Mouse (Mus musculus): ENCODE measurements around the gene Gm10160. TPM values are rescaled to one million over a fixed set of nuclear protein-coding genes. Genes with fewer than 3 reads are reported as not detected.

Gene Gm10160
- polyA plus RNA-seq (2015; fragmentation: Nextera tagmentation; extraction: Ambion mirVana), result not detected in 2 replicates

GRCm38 (mm10) chr7:81855694-81856093 is at the start of gene Gm10160:
Gene Gm10160 (minus strand): TSS chr7:81855794.
- H3K4me1 ChIP-seq (replicated peaks), result peaks cover 29% of the 10 kb centered on the region

GRCm38 (mm10) chr7:81904926-81905325 is 49.3 kb upstream of the Gm10160 start:
- ATAC-seq (ENCODE audit: low FRiP score, low read depth), result no peak
- Histone ChIP-seq H3K27ac (replicated peaks) (no peak overlapping the region), H3K36me3 (no peaks in the 10 kb centered on the region), H3K4me2 (no peak overlapping the region), H3K9me3 (no peaks in the 10 kb centered on the region), H3K9ac (no peak overlapping the region), H3K4me3 (no peak overlapping the region), H3K4me1 (replicated peaks) (no peaks in the 10 kb centered on the region), H3K27me3 (no peaks in the 10 kb centered on the region)
- WGBS, result 87% methylated on average over 2 of the region's 2 CpGs

More at GRCm38 (mm10) chr7:81855694-81856093, at the start of gene Gm10160:
- Histone ChIP-seq H3K4me2 (no peak within 1 kb of the TSS), H3K27me3 (peaks cover 5% of the 10 kb centered on the region; the same call in 1 of the 2 replicates), H3K9ac (no peak within 1 kb of the TSS), H3K27ac (replicated peaks) (no peak within 1 kb of the TSS), H3K9me3 (no peaks in the 10 kb centered on the region), H3K4me3 (no peak within 1 kb of the TSS), H3K36me3 (no peaks in the 10 kb centered on the region)
- WGBS, result 91% methylated on average over 1 of the region's 1 CpGs
- no peak for ATAC-seq (ENCODE audit: low FRiP score, low read depth)

GRCm38 (mm10) chr7:81904094-81904493 is 48.5 kb upstream of the Gm10160 start:
- 38% methylated on average over 4 of the region's 4 CpGs for WGBS
- no peak for ATAC-seq (ENCODE audit: low FRiP score, low read depth)
- H3K4me2 ChIP-seq, result no peak overlapping the region
- H3K4me3 ChIP-seq, result no peak overlapping the region
- H3K9me3 ChIP-seq, result no peaks in the 10 kb centered on the region
- no peak overlapping the region for H3K9ac ChIP-seq
- peaks cover 5% of the 10 kb centered on the region for H3K36me3 ChIP-seq
- H3K27me3 ChIP-seq, result no peaks in the 10 kb centered on the region
- H3K4me1 ChIP-seq (replicated peaks), result no peaks in the 10 kb centered on the region
- no peak overlapping the region for H3K27ac ChIP-seq (replicated peaks)

- no peak overlapping the region for H3K9ac ChIP-seq
- no peak overlapping the region for H3K27ac ChIP-seq (replicated peaks)
- H3K27me3 ChIP-seq, result no peaks in the 10 kb centered on the region
- H3K36me3 ChIP-seq, result peaks cover 15% of the 10 kb centered on the region
- H3K4me1 ChIP-seq (replicated peaks), result no peaks in the 10 kb centered on the region
- no peak overlapping the region for H3K4me3 ChIP-seq
- H3K4me2 ChIP-seq, result no peak overlapping the region
- H3K9me3 ChIP-seq, result no peaks in the 10 kb centered on the region
- no peak for ATAC-seq (ENCODE audit: low FRiP score, low read depth)
- WGBS, result 83% methylated on average over 11 of the region's 11 CpGs
Observed at GRCm38 (mm10) chr7:81899361-81899760, 43.8 kb upstream of the Gm10160 start.

- Histone ChIP-seq H3K9ac (no peak overlapping the region), H3K4me1 (replicated peaks) (no peaks in the 10 kb centered on the region), H3K9me3 (no peaks in the 10 kb centered on the region), H3K36me3 (peaks cover 9% of the 10 kb centered on the region; the same call in 1 of the 2 replicates), H3K4me3 (no peak overlapping the region), H3K4me2 (no peak overlapping the region), H3K27ac (replicated peaks) (no peak overlapping the region), H3K27me3 (no peaks in the 10 kb centered on the region)
- no peak for ATAC-seq (ENCODE audit: low FRiP score, low read depth)
- WGBS, result 51% methylated on average over 4 of the region's 4 CpGs
Observed at GRCm38 (mm10) chr7:81885128-81885527, 29.5 kb upstream of the Gm10160 start.

GRCm38 (mm10) chr7:81881600-81881999 is 26.0 kb upstream of the Gm10160 start:
- no peak for ATAC-seq (ENCODE audit: low FRiP score, low read depth)
- WGBS, result 68% methylated on average over 3 of the region's 3 CpGs
- no peak overlapping the region for H3K27ac ChIP-seq (replicated peaks)

GRCm38 (mm10) chr7:81880797-81881196 is 25.2 kb upstream of the Gm10160 start:
- Histone ChIP-seq H3K27ac (replicated peaks) (no peak overlapping the region), H3K9ac (no peak overlapping the region), H3K36me3 (no peaks in the 10 kb centered on the region), H3K4me3 (no peak overlapping the region), H3K9me3 (no peaks in the 10 kb centered on the region), H3K27me3 (no peaks in the 10 kb centered on the region), H3K4me2 (no peak overlapping the region), H3K4me1 (replicated peaks) (0 out of 2 replicates have a peak, but pooled peaks cover 2% of the 10 kb centered on the region)
- WGBS, result 90% methylated on average over 4 of the region's 4 CpGs
- ATAC-seq (ENCODE audit: low FRiP score, low read depth), result no peak

More at GRCm38 (mm10) chr7:81881600-81881999, 26.0 kb upstream of the Gm10160 start:
- Histone ChIP-seq H3K4me1 (replicated peaks) (no peaks in the 10 kb centered on the region), H3K9ac (no peak overlapping the region), H3K4me2 (no peak overlapping the region), H3K4me3 (no peak overlapping the region), H3K27me3 (no peaks in the 10 kb centered on the region), H3K9me3 (no peaks in the 10 kb centered on the region), H3K36me3 (peaks cover 3% of the 10 kb centered on the region; the same call in 1 of the 2 replicates)

GRCm38 (mm10) chr7:81880286-81880685 is 24.7 kb upstream of the Gm10160 start:
- WGBS, result 89% methylated on average over 5 of the region's 5 CpGs
- no peak for ATAC-seq (ENCODE audit: low FRiP score, low read depth)
- H3K27ac ChIP-seq (replicated peaks), result no peak overlapping the region

GRCm38 (mm10) chr7:81875372-81875771 is 19.8 kb upstream of the Gm10160 start:
- no peak for ATAC-seq (ENCODE audit: low FRiP score, low read depth)
- Histone ChIP-seq H3K27ac (replicated peaks) (no peak overlapping the region; the same call in 1 of the 2 replicates), H3K9me3 (no peaks in the 10 kb centered on the region), H3K4me3 (no peak overlapping the region), H3K4me2 (no peak overlapping the region), H3K36me3 (no peaks in the 10 kb centered on the region), H3K9ac (no peak overlapping the region), H3K4me1 (replicated peaks) (0 out of 2 replicates have a peak, but pooled peaks cover 2% of the 10 kb centered on the region), H3K27me3 (no peaks in the 10 kb centered on the region)
- 79% methylated on average over 9 of the region's 9 CpGs for WGBS

More at GRCm38 (mm10) chr7:81880286-81880685, 24.7 kb upstream of the Gm10160 start:
- H3K4me2 ChIP-seq, result no peak overlapping the region
- H3K4me1 ChIP-seq (replicated peaks), result 0 out of 2 replicates have a peak, but pooled peaks cover 2% of the 10 kb centered on the region
- H3K27me3 ChIP-seq, result no peaks in the 10 kb centered on the region
- no peak overlapping the region for H3K9ac ChIP-seq
- H3K4me3 ChIP-seq, result no peak overlapping the region
- H3K36me3 ChIP-seq, result no peaks in the 10 kb centered on the region
- H3K9me3 ChIP-seq, result no peaks in the 10 kb centered on the region

- 61% methylated on average over 6 of the region's 6 CpGs for WGBS
Observed at GRCm38 (mm10) chr7:81874636-81875035, 19.0 kb upstream of the Gm10160 start.

GRCm38 (mm10) chr7:81873807-81874206 is 18.2 kb upstream of the Gm10160 start:
- no peaks in the 10 kb centered on the region for H3K36me3 ChIP-seq
- no peak overlapping the region for H3K9ac ChIP-seq
- H3K9me3 ChIP-seq, result no peaks in the 10 kb centered on the region
- no peaks in the 10 kb centered on the region for H3K27me3 ChIP-seq
- H3K27ac ChIP-seq (replicated peaks), result no peak overlapping the region
- ATAC-seq (ENCODE audit: low FRiP score, low read depth), result no peak
- 0 out of 2 replicates have a peak, but pooled peaks cover 2% of the 10 kb centered on the region for H3K4me1 ChIP-seq (replicated peaks)
- no peak overlapping the region for H3K4me3 ChIP-seq
- H3K4me2 ChIP-seq, result no peak overlapping the region
- WGBS, result 59% methylated on average over 1 of the region's 1 CpGs

More at GRCm38 (mm10) chr7:81874636-81875035, 19.0 kb upstream of the Gm10160 start:
- ATAC-seq (ENCODE audit: low FRiP score, low read depth), result no peak
- H3K27me3 ChIP-seq, result no peaks in the 10 kb centered on the region
- no peak overlapping the region for H3K9ac ChIP-seq
- no peak overlapping the region for H3K4me2 ChIP-seq
- H3K27ac ChIP-seq (replicated peaks), result no peak overlapping the region
- 0 out of 2 replicates have a peak, but pooled peaks cover 2% of the 10 kb centered on the region for H3K4me1 ChIP-seq (replicated peaks)
- H3K9me3 ChIP-seq, result no peaks in the 10 kb centered on the region
- H3K36me3 ChIP-seq, result no peaks in the 10 kb centered on the region
- no peak overlapping the region for H3K4me3 ChIP-seq

GRCm38 (mm10) chr7:81872493-81873013 is 17.0 kb upstream of the Gm10160 start:
- ATAC-seq (ENCODE audit: low FRiP score, low read depth), result no peak
- Histone ChIP-seq H3K4me1 (replicated peaks) (0 out of 2 replicates have a peak, but pooled peaks cover 2% of the 10 kb centered on the region), H3K9me3 (no peaks in the 10 kb centered on the region), H3K9ac (no peak overlapping the region), H3K4me3 (no peak overlapping the region), H3K27ac (replicated peaks) (no peak overlapping the region), H3K27me3 (no peaks in the 10 kb centered on the region), H3K4me2 (no peak overlapping the region), H3K36me3 (no peaks in the 10 kb centered on the region)
- 77% methylated on average over 13 of the region's 13 CpGs for WGBS

All from hindbrain, embryonic 15.5 days (tissue).